Mouse (Mus musculus): ENCODE data around the gene Il20rb. TPM values are rescaled to one million over a fixed set of nuclear protein-coding genes. Genes with fewer than 3 reads are reported as not detected.

The Il20rb gene
- total RNA-seq, 2 experiments from 2014 or later: 0.25 to 1.1 TPM

DNA sequence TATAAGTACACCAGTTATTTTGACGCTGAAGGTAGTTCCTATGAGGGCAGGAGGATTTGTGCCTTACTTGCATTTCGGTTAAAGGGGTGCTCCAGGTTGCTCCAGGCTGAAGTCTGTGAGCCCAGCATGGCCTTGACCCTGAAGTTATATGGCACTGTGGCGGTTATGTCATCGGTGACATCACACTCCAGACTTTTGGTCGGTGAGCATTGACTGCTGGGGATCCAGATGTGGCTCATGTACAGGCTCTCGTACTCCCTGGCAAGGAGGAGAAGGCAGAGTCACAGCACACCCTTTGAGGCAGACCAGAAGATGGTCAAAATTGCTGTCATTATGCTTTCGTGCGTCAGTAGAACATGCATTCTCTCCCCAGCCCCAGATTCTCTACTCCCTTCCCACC, 13.7 kb downstream of the Il20rb start:
- DNase-seq (ENCODE audit: low spot score in 2 of 2): no peak
- intact Hi-C loops (cut with DNase I): no loop called here

DNA sequence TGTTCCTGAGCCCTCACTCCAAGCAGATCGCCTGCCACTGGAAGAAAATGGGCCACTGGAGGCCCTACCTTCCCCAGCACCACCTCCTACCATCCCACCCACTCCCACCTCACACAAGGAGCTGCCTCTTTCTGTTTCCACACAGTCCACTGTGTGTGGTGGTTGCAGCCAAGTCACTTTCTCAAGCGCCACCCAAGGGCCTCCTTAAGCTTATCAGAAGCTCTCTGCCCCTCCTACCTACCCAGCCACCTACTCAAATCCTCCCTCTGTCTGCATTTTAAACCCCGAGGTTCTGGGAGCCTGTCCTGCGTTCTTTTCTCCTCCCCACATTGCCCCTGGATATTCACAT, 15.0 kb downstream of the Il20rb start:
- intact Hi-C loops (cut with DNase I): no loop called here
- no peak for DNase-seq (ENCODE audit: low spot score in 2 of 2)

DNA sequence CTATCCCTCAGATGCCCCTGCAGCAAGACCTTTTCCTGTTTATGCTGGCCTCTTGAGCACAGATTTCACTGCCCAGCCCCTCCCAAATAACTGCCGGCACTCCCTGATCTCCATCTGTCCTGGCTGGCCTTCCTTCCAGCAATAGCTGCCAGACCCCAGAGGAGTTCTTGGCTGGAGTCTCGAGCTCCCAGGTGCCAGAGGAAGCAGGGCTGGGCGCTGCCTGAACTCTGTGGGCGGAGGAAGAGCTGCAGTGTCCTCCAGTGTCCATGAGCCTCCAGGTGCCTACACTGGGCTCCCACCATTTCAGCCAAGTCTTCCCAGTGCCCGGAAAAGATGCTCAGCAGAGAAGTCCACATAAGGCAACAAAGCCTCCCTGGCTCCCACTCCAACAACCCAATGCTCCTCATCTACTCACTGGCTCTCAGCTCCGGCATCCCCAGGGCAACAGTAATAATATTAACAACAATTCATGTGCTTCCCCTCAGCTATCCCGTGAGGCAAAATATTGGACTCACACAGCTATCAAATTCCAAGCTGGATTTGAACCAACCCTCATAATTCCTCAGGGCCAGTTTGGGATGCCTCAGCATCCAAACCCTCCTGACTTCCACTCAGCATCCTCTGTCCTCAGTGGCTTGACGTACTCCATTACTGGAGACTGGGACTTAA, 15.5 kb downstream of the Il20rb start:
- intact Hi-C loops (cut with DNase I): no loop called here
- DNase-seq (ENCODE audit: low spot score in 2 of 2): no peak

DNA sequence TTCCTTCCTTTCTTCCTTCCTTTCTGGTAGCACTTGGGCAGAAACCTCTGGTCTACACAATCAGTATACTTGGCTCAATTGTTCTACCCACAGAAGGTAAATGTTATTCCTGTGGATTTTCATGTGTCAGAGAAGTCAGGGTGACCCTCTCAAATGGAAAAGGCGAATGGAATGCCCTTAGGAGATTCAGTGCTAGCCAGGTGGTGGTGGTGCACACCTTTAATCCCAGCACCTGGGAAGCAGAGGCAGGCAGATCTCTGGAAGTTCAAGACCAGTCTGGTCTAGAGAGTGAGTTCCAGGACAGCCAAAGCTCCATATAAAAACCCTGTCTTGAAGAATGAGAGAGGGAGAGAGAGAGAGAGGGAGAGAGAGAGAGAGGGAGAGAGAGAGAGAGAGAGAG, 16.4 kb downstream of the Il20rb start:
- intact Hi-C loops (cut with DNase I): no loop called here
- no peak for DNase-seq (ENCODE audit: low spot score in 2 of 2)

DNA sequence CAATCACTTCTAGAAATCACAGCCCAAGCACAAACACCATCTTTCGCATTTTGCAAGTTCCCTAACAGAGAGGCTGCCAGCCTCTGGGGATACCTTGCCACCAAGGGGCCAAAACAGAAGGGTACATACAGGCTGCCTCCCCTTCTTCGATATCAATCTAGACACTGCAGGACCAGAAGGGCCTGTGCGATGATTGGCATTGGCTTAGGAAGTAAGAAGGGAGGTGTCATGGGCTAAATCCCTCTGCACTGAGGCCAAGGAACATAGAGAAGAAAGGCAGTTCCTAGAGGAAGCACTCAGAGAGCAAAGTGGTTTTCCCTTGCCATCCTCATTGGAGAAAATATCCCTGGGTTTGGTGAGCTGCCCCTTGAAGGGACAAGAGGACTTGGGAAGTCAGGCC, 16.9 kb downstream of the Il20rb start:
- intact Hi-C loops (cut with DNase I): no loop called here

DNA sequence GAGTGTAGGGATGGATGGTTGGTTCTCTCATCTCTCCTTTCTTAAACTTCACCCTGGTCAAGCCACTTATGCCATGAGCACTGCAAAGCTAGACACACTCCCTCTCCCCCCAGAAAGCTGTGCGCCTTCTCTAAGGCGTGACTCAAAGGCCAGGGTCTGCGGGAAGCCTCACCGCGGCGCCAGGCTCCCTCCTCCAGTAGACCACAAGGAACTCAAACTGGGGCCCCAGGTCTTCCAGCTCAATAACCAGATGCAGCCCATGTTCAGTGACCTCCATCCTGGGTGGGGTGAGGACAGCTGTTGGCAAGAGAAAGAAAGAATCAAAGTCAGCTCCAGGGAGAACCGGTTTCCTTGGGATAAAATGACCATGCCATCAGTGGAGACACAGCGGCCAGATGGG, 18.4 kb downstream of the Il20rb start:
- no peak for DNase-seq (ENCODE audit: low spot score in 2 of 2)
- intact Hi-C loops (cut with DNase I): no loop called here

More for the DNA sequence above, 16.9 kb downstream of the Il20rb start:
- no peak for DNase-seq (ENCODE audit: low spot score in 2 of 2)

DNA sequence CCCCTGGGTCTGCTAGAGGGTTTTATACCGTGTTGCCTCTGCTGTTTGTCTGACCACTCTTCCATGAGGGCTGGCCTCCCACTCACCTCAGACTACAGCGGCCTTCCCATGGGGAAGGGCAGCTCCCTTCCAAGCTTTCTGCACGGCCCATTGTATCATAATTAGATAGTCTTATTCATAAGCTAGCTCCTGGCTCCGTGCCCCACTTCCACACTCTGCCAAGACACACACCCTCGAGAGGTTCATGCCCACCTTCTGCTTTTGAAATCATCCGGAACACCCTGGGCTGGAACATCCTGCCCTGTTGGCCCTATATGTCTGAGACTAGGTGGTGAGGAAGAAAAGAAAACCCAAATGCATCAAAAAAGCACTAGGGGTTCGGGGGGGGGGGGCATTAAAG, 18.9 kb downstream of the Il20rb start:
- intact Hi-C loops (cut with DNase I): no loop called here
- no peak for DNase-seq (ENCODE audit: low spot score in 2 of 2)

DNA sequence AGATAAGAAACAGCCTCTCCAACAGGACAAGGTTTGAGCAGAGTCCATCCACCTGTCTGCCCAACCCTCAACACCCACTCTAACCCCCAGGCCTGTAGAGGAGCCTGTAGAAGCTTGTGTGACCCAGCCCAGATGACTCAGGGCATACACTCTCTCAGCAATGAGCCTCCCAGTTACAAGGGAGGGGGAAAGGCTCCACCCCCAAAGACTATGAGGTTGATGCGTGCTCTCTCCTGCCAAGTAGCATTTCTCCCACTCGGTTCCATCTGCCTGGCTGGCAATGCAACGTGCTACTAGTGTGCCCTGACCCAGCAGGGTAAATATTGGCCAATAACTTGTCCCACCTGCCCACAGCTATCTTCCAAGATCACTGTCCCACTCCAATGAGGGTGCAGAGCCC, 19.8 kb downstream of the Il20rb start:
- DNase-seq (ENCODE audit: low spot score in 2 of 2): no peak
- intact Hi-C loops (cut with DNase I): no loop called here

DNA sequence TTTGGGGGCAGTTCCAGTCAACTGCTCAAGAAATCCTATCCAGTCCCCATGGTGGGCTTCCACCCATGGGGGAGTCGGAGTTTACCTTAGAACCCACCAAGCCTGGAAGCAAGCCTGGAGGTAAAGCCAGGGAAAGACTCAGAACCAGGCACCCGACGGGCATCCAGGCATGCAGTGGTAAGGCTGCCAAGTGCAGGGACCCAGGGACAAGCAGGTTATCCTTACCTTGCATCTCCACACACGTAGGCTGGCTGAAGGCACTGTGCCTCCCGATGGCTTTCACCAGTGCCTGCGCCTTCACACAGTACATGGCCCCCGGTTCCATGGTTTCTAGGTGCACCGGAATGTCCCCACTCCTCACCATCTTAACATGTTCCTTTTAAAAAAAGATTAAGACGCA, 20.6 kb downstream of the Il20rb start:
- intact Hi-C loops (cut with DNase I): no loop called here
- no peak for DNase-seq (ENCODE audit: low spot score in 2 of 2)

DNA sequence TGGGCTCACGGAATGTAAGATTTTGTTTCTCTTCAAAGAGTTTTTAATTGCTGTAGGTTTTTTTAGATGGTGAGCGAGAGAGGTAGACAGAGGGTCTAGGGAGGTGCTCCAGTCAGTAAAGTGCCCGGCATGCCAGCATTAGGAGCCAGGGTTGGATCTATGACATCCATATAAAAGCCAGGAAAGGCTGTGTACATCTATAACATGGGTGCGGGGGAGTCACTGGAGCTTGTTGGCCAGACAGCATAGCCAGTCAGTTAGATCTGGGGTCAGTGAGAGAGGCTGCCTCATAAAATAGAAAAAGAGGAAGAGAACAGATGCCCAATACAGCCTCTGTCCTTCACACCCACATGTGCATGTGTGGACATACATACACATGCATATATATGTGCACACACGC, 21.2 kb downstream of the Il20rb start:
- intact Hi-C loops (cut with DNase I): no loop called here
- DNase-seq (ENCODE audit: low spot score in 2 of 2): no peak

DNA sequence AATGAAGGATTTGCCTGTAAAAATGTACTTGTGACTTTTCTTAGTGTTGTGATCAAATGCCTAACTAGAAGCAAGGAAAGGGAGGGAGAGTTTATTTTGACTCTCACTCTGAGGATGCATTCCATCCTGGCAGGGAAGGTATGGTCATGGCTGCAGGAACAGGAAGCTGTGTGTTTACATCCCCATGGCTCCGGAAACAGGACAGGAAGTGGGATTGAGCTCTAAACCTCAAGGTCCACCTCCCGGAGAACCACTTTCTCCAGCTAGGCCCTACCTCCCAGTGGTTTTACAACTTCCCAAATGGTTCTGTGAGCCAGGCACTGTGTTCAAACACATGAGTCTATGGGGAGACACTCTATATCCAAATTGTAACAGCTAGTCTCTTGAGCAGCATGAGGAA, 22.8 kb downstream of the Il20rb start:
- DNase-seq (ENCODE audit: low spot score in 2 of 2): no peak
- intact Hi-C loops (cut with DNase I): no loop called here

DNA sequence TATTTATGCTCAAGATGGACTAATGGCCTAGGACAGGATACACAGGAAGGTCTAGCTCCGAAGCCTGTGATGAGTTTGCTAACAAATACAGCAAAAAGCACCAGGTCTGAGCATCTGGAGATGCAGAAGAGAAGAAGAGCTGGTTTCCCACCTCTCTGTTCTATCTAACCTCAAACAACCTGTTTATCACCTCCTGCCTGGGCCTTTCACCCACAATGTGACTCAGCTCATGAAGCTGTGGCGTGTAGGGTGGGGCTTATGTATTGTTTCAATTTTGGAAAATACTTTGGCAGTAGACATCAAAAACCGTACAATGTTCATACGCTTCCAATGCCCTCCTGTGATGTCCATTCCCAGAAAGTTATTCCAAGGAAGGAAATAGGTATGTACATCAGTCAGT, 24.5 kb downstream of the Il20rb start:
- intact Hi-C loops (cut with DNase I): no loop called here

DNA sequence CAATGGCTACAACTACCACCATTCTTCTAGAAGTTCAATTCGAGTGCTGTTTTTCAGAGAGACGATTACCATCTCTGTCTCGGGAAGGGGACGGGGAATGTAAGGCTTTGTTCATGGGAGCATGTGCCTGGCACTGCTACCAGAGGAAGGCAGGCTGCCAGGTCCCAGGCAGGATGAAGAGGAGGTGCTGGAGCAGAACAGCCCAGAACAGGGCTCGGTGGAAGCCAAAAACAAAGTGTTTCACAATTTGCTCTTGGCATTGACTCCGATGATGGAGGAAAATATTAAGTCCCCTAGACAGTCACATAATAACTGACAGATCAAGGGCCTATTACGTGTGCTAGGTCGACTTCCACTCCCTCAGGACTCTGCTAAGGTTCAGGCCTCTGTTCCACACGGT, 24.9 kb downstream of the Il20rb start:
- DNase-seq (ENCODE audit: low spot score in 2 of 2): peak; percentile 23 to 54
- intact Hi-C loops (cut with DNase I): no loop called here

More for the DNA sequence above, 24.5 kb downstream of the Il20rb start:
- no peak for DNase-seq (ENCODE audit: low spot score in 2 of 2)

DNA sequence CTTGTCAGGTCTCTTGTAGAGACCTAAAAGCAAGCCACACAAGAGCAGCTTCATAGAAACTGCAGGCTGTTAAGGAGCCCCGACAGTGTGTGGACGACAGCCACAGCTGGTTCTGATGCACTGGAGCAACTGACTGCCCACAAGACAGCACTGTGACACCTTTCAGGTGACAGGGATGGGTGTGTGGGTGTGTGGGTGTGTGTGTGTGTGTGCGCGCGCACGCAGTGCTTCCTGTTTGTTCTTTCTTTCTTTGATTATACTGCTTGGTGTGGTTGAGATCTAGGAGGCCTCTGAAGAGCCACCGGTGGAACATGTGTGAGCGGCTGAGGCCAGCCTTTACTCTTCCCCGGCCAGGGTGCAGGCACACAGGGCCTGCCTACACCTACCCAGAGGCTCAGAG, 26.4 kb downstream of the Il20rb start:
- no peak for DNase-seq (ENCODE audit: low spot score in 2 of 2)
- intact Hi-C loops (cut with DNase I): no loop called here

DNA sequence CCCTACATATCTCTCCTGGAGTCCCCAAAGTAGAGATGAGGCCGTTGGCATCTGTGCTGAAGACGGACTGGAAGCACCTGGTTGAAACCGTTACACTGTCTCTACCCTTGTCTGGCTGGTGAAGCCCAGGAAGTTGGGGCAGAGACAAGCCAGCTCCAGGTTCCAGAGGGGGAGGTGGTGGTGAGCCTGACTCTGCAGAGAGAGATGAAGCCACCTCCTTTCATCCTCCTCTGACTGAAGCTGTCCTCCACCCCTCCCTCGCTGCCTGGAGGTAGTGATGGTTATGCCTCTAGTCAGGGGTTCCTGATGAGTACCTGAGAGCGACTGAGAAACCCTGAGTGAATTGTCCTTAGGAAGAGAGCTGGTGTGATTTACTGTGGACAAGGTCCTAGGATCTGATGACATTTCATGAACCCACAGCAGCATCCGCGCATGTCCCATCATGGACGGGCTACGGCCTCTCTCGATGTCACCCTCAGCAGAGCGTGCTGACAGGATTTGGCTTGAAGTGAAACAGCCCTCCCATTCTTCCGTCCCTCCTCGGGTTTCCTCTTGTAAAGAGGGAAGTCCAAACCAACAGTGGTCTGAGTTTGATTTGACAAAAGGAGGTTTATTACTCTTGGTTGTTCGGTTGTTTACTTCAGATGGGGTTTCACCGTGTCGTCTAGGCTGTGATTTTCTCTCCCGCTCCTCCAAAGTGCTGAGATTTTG, 28.5 kb downstream of the Il20rb start:
- intact Hi-C loops (cut with DNase I): loop anchor here (10.0 kb wide), 1 partner anchor 547 kb away; no protein-coding TSS in a partner anchor
- no peak for DNase-seq (ENCODE audit: low spot score in 2 of 2)

DNA sequence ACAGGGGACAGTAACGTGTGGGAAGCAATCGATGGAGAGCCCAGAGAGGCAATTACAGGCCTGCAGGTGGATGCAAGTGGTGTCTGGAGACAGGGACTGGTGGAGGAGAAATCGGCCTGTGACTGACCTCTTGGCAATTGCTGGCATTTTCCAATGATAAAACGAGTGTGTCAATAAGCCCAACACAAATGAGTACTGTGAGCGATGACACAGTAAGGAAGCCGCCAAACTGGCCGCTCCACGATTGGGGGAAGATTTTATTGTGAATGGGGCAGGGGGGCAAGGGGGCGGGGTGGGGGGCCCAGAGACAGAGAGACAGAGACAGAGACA, 32.0 kb downstream of the Il20rb start:
- DNase-seq (ENCODE audit: low spot score in 2 of 2): no peak
- intact Hi-C loops (cut with DNase I): loop anchor here (2.0 to 10.0 kb wide), 4 partner anchors 188 to 703 kb away; no protein-coding TSS in a partner anchor

DNA sequence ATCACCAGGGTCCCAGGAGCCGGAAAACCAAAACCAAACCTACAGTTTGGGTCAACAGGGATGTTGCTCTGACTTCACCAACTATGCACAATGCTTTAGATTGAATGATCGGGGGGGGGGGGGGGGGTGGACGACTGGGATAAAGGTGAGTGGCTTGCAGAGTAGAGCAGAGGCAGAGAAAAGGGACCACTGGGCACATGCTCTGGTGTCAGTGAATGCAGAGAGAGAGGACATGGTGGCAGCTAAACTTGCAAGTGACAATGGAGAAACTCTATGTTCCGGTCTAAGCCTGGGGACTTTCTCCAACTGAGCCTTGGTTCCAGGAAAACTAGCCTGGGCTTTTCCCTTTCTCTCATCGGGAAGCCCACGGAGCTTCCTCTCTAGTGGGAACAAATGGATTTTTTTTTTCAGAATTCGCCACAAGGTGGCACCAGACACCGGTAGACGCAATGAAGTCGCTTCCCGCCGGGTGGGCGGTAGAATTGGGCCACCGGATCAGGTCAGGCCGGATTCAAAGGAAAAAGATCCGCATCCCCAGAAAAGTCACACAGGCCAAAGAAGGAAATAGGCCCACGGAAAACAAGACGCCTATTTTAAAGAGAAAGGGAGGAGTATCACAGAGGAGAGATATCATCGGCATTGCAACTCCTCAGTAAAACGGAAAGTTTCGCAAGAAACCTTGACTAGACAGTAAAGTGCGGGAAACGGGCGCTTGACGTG, 32.5 kb downstream of the Il20rb start:
- intact Hi-C loops (cut with DNase I): loop anchor here (2.0 to 10.0 kb wide), 4 partner anchors 189 to 703 kb away; no protein-coding TSS in a partner anchor
- peak; percentile 39 to 67 for DNase-seq (ENCODE audit: low spot score in 2 of 2)

DNA sequence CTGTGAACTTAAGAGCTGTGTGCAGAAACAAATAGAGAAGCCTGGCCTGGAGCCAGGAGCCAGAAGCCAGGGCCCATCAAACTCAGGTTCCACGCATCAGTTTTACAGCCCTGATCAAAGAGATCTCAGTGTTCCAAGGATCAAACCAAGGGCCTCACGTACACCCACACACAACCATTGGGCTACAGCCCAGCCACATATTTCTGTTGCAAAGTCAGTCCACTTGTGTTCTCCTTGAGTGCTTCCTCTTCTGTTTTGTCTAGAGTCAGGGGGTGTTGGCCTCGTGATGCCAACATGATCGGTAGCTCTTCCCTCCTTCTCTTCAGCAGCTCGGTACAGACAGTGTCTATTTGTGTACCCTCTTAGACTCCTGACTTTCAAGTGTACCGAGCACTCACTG, 34.2 kb downstream of the Il20rb start:
- intact Hi-C loops (cut with DNase I): loop anchor here (5.0 to 10.0 kb wide), 2 partner anchors 552 to 705 kb away; no protein-coding TSS in a partner anchor
- no peak for DNase-seq (ENCODE audit: low spot score in 2 of 2)

DNA sequence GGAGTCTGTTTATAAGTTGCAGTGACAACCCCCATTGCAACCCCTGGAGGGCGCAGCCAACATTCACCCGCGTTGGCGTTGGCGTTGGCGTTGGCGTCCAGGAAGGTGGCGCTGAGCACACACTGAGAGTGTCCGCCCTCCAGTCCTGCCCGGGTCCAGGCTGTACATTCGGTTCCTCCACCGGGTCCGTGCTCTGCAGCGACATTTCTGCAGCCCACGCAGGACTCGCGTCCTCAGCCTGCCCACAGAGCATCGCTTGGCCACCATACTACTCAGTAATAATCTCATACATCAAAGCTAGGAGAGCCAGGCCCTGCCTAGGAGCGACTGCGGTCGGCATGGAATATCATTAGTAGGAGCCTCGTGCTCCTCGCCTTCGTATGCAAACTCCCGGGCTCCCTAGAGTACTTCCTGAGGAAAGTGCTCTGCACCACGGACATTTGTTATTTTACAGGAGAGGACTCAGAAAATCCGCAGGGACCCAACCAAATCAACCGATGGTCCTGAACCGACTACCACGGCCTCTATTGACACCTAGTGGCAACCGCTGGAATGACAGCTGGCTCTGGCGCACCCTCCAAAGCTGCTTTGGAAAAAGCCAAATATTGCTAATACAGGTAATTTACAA, 40.4 kb downstream of the Il20rb start:
- peak; percentile 63 to 75 for DNase-seq (ENCODE audit: low spot score in 2 of 2)
- intact Hi-C loops (cut with DNase I): loop anchor here (5.0 kb wide), 2 partner anchors 599 to 714 kb away; no protein-coding TSS in a partner anchor

DNA sequence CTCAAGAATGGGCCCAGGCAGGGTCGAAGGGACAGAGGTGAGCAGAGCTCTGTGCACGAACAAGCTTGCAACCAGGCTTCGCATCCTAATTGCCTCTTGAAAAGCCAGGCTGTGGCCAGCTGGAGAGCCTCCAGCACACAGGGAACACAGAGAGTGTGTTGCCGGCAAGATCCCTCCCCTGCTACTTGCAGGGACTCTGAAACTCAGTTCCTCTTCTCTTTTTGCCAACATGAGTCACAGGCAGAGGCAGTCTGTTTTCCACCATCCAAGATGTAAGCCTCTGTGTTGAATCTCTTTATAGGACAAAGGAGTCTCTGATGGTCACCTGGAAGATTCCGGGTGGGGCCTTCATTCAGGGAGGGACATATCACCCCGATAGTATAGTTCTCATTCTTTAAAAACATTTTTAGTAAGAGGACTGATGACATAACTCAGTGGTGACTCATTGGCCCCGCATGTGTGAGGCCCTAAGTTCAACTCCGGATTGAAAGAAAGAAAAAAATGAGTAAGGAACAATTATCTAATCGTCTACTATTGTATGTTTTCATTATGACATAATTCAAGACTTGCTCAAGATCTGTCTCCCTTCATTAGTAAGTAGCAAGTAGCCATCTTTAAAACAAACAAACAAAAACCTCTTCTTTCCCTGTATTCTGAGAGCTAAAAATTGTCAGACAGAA, 46.3 kb downstream of the Il20rb start:
- DNase-seq (ENCODE audit: low spot score in 2 of 2): peak; percentile 25 to 34
- intact Hi-C loops (cut with DNase I): no loop called here
